Mouse (Mus musculus): ENCODE data around the gene Scn4b.

Scn4b gene

DNA sequence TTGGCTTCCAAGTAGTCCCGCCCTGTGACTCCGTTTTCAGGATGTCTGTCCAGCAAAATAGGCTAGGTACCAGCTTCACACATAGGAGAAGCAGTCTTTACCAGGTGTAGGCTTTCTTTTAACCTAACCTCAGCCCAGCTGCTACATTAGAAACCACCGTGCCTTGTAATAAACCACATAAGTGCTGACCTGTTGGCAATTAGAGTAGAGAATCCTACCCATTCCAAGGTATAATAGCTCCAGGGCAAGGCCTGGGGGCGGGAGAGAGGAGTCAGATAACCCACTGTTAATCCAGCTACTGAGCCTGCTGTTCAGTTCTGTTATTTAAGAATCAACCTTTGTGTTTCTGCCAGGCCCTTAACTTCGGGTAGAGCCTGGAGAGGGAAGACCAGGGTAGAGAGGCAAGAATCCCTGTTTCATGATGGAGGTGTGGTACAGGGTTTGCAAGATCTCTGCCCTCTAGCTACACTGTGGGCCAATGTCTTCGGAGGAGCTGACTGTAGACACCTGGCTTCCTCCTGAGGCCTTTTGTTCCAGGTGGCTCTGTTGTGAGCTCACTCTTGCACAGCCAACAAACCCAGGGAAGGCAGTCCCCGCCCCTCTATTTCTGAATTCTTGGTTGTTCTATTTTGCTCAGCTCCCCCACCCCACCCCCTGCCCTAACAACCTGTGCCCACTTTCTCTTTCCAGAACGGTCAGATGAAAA lies 58.1 kb downstream of the Scn4b start:
- DNase-seq, result no peak

DNA sequence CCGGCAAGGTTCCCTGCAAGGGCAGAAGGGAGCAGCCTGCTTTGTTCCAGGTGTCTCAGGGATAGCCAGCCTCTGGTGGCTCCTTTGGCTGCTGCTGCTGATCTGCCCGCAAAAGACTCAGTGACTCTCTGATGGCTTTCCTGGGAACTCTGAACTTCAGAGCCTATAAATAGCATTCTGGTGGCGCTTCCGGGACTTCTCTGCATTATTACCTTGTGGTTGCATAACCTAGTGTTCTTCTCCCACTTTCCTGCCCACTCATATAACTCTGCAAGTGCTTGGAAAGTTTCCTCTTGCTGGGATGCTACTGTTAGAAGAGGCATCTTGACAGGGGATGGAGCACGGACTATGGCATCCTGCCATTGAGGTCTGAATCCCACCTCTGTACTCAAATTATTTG lies 59.4 kb downstream of the Scn4b start:
- DNase-seq, result no peak

GRCm38 (mm10) chr9:45201319-45201947 lies 63.2 kb downstream of the Scn4b start:
- DNase-seq, result no peak

DNA sequence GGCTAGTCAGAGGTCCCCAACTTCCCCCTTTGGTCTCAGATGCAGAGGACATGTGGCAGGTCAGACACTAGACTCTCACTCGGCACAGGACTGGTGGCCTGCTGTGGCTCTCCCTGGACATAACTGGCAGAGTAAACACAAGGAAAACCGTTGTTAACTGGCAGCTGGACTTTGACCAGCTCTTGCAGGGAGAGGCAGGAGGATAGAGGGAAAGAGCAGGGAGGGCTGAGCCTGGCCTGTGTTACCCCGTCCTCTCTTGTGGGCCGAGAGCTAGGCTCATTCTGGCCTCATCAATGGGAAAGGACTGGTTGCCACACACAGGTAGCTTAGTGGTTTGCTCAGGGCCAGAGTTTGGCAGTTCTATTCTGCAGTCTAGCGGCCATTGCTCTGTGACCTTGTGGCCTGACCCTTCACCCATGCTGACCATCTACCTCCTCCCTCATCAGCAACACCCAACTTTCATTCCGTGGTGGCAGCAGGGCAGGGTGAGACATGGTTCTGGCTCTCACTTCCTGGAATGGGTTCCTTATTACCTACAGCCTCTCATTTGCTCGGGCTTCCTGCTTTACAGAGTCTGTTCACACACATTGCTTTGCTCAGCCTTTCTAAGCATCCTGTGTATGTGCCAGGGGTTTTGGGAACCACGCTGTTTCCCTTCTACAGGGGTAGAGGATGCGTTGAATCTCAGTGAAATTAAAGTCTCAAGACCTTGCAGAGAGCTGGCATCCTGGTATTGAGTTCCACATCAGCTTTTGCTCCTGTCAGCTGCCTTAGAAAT lies 64.0 kb downstream of the Scn4b start:
- DNase-seq, result peak; percentile 60
